Mouse (Mus musculus): ENCODE measurements around the gene Pitpna.

GRCm38 (mm10) chr11:75677881-75678746 is 90.2 kb downstream of the Pitpna start:
- no peak for TF ChIP-seq CTCF (IDR thresholded peaks at IDR 0.05)
- TF ChIP-seq EP300 (IDR thresholded peaks at IDR 0.05) = no peak
